In the genomic region with DNA sequence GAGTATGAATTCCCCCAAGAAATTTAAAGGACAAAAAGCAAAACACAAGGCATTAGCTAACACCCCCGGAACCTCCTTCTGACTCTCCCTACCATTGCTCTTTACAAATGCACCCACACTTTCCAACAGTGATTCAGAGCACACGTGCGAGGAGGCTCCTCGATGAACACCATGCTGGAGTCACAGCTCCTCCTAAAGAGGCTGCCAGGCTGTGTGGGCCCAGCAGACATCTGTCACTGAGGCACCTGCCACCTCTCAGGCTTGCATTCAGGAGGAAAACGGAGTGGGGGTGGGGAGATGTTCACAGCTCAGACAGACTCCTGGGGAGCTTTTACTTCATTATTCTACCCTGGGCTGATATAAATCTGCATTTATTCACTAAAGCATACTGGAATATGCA, we compare ENCODE assay signal across 14 mouse cellular contexts.
DNase-seq lines count a peak whose midpoint lies in the region.
"Had no signal": no experiment of that assay in that cellular context is flagged by ENCODE, and none has a peak within 500 bp of the region (broad histone marks: within the 10 kb centered on the region; RNA-seq: fewer than 3 reads in every experiment).

No protein-coding gene starts in this region.

- WGBS in heart, embryonic 10.5 days: 44% methylated on average over 5 of the region's 5 CpGs
- 56% methylated on average over 5 of the region's 5 CpGs for WGBS in embryonic facial prominence, embryonic 10.5 days

- peak; percentile 91 for DNase-seq in right cerebral cortex, adult 18-20 months
- DNase-seq in right cerebral cortex, postnatal 4 days: no peak
- peak; percentile 84 for DNase-seq in layer of hippocampus, adult 18-20 months (ENCODE audit: low spot score in 2 of 2)
- DNase-seq in left cerebral cortex, postnatal 14 days (ENCODE audit: low spot score in 2 of 2): peak; percentile 85 to 86
- no peak for DNase-seq in urinary bladder, adult 18-20 months (ENCODE audit: low spot score in 2 of 2)
- no peak for DNase-seq in heart, postnatal 25 days (ENCODE audit: low spot score)
- DNase-seq in heart, embryonic 10.5 days (ENCODE audit: low spot score): no peak
- no peak for DNase-seq in embryonic facial prominence, embryonic 10.5 days (ENCODE audit: low spot score)
- DNase-seq: gastrocnemius, postnatal 14 days; kidney, postnatal 4 days; lung, adult 18-20 months; thymus, postnatal 25 days had no signal

- no peaks in the 10 kb centered on the region for H3K4me1 ChIP-seq in heart, embryonic 10.5 days
- H3K4me1 ChIP-seq in embryonic facial prominence, embryonic 10.5 days: peaks cover 27% of the 10 kb centered on the region

- no peak overlapping the region for H3K4me3 ChIP-seq in heart, embryonic 10.5 days
- H3K4me3 ChIP-seq in embryonic facial prominence, embryonic 10.5 days: no peak overlapping the region
- H3K4me3 ChIP-seq: embryonic facial prominence, embryonic 12.5 days; hindbrain, embryonic 15.5 days had no signal

- no peak overlapping the region for H3K27ac ChIP-seq in heart, embryonic 10.5 days
- no peak overlapping the region for H3K27ac ChIP-seq in embryonic facial prominence, embryonic 10.5 days (replicated peaks)
- H3K27ac ChIP-seq: embryonic facial prominence, embryonic 12.5 days; hindbrain, embryonic 15.5 days had no signal

- H3K36me3 ChIP-seq in heart, embryonic 10.5 days: no peaks in the 10 kb centered on the region
- H3K36me3 ChIP-seq in embryonic facial prominence, embryonic 10.5 days (replicated peaks): no peaks in the 10 kb centered on the region
- H3K36me3 ChIP-seq: embryonic facial prominence, embryonic 12.5 days; hindbrain, embryonic 15.5 days had no signal

- H3K9me3 ChIP-seq in heart, embryonic 10.5 days: no peaks in the 10 kb centered on the region
- no peaks in the 10 kb centered on the region for H3K9me3 ChIP-seq in embryonic facial prominence, embryonic 10.5 days
- H3K9me3 ChIP-seq: embryonic facial prominence, embryonic 12.5 days; hindbrain, embryonic 15.5 days had no signal

- intact Hi-C loops in left cerebral cortex, postnatal 14 days (cut with DNase I): no loop called here
- intact Hi-C loops in heart, postnatal 25 days (cut with DNase I): no loop called here

- peaks cover 37% of the 10 kb centered on the region for H3K27me3 ChIP-seq in heart, embryonic 10.5 days (ENCODE audit: insufficient read depth, poor library complexity, severe bottlenecking)
- H3K27me3 ChIP-seq in embryonic facial prominence, embryonic 10.5 days (replicated peaks; ENCODE audit: low read depth, poor library complexity, severe bottlenecking): 0 out of 2 replicates have a peak, but pooled peaks cover 3% of the 10 kb centered on the region
- H3K27me3 ChIP-seq: embryonic facial prominence, embryonic 12.5 days; hindbrain, embryonic 15.5 days had no signal

Comparison
In these comparisons a context has a peak if more than half of its experiments do, and no peak if none do; other contexts are left out.
1. DNase-seq: peak in right cerebral cortex, adult 18-20 months (single experiment), layer of hippocampus, adult 18-20 months (2 of 2) and left cerebral cortex, postnatal 14 days (2 of 2); none in right cerebral cortex, postnatal 4 days (single experiment), urinary bladder, adult 18-20 months (0 of 2), heart, postnatal 25 days (single experiment), heart, embryonic 10.5 days (single experiment) and embryonic facial prominence, embryonic 10.5 days (single experiment).